Mouse (Mus musculus) bone marrow macrophage, adult 2 months (primary cell): ENCODE measurements around the gene Ece1.

Experiments
- CTCF ChIP-seq: IDR thresholded peaks from 2 replicates; pipeline ENCODE4 v1.5.1; 2012; ENCODE audit warnings: low read depth, mild to moderate bottlenecking, low read length, moderate library complexity
- POLR2A ChIP-seq: IDR thresholded peaks from 2 replicates; pipeline ENCODE4 v1.6.1; 2012; ENCODE audit warnings: mild to moderate bottlenecking, low read depth, low read length, borderline replicate concordance

DNA sequence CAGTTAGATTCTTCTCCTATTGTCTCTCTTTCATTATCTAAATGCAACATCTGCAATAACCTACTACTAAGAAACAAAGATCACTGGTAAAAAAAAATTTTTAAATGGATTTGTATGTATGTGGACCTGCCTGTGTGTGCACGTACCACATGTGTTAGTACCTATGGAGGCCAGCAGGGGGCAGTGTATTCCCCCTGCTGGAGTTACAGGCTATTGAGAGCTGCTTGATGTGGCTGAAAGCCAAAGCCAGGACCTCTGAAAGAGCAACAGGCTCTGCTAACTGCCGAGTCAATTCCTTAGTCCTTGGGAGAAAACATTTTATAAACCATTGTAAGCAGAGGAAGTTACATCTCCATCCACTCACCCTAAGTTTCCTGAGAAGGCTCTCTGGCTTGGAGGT is 10.6 kb upstream of the Ece1 start:
- TF ChIP-seq CTCF (peak; percentile 80), POLR2A (no peak)
